Mouse (Mus musculus) frontal cortex, adult 2 months (tissue): Measurements from ENCODE around the gene Rnf212b. TPM values are rescaled to one million over a fixed set of nuclear protein-coding genes. Genes with fewer than 3 reads are reported as not detected.

Source experiments
- polyA plus RNA-seq: library from polyadenylated mRNA; depleted of rRNA; stranded (reverse); fragments of >200 nt; gene quantifications from 2 replicates; pipeline ENCODE4 v1.2.3, GENCODE M21; 2012; rRNA removed

Gene Rnf212b
- polyA plus RNA-seq, 1 experiment = not detected

Other genes starting within 250 kb of the Rnf212b start
- 2.3 and 2.8 TPM in 2 replicates for gene Ajuba, start 236.6 kb upstream of the Rnf212b start, polyA plus RNA-seq
- gene 4931414P19Rik, start 208.1 kb upstream of the Rnf212b start, polyA plus RNA-seq = 5.8 and 7.6 TPM in 2 replicates
- gene Psmb5, start 196.1 kb upstream of the Rnf212b start, polyA plus RNA-seq = 177 and 178 TPM in 2 replicates
- gene Psmb11, start 192.7 kb upstream of the Rnf212b start, polyA plus RNA-seq = 0.46 and 0.54 TPM in 2 replicates
- gene Gm17606, start 173.2 kb upstream of the Rnf212b start, polyA plus RNA-seq = not detected in 2 replicates
- 15.1 and 18.1 TPM in 2 replicates for gene Cdh24, start 172.8 kb upstream of the Rnf212b start, polyA plus RNA-seq
- gene 1700123O20Rik, start 127.9 kb upstream of the Rnf212b start, polyA plus RNA-seq = 36.3 and 36.6 TPM in 2 replicates
- 239 and 246 TPM in 2 replicates for gene Acin1, start 127.2 kb upstream of the Rnf212b start, polyA plus RNA-seq
- 0.08 and 0.20 TPM in 2 replicates for gene Gm29776, start 115.3 kb upstream of the Rnf212b start, polyA plus RNA-seq
- gene Cebpe, start 102.0 kb upstream of the Rnf212b start, polyA plus RNA-seq = 0.17 TPM in 1 of 2 replicates, not detected in the other
- 41.2 and 43.0 TPM in 2 replicates for gene Slc7a8, start 32.2 kb upstream of the Rnf212b start, polyA plus RNA-seq
- 8.7 and 9.0 TPM in 2 replicates for gene Homez, start 56.8 kb downstream of the Rnf212b start, polyA plus RNA-seq
- 13.7 and 16.1 TPM in 2 replicates for gene Ppp1r3e, start 63.4 kb downstream of the Rnf212b start, polyA plus RNA-seq
- 92.6 and 107 TPM in 2 replicates for gene Bcl2l2, start 69.2 kb downstream of the Rnf212b start, polyA plus RNA-seq
- gene Gm20521, start 69.3 kb downstream of the Rnf212b start, polyA plus RNA-seq = 0.90 TPM in 1 of 2 replicates, not detected in the other
- gene Pabpn1, start 78.4 kb downstream of the Rnf212b start, polyA plus RNA-seq = 466 and 555 TPM in 2 replicates
- 744 and 786 TPM in 2 replicates for gene Slc22a17, start 99.0 kb downstream of the Rnf212b start, polyA plus RNA-seq
- 13.4 and 14.5 TPM in 2 replicates for gene Efs, start 112.0 kb downstream of the Rnf212b start, polyA plus RNA-seq
- 0.46 and 0.90 TPM in 2 replicates for gene Il25, start 118.6 kb downstream of the Rnf212b start, polyA plus RNA-seq
- 120 and 147 TPM in 2 replicates for gene Cmtm5, start 122.1 kb downstream of the Rnf212b start, polyA plus RNA-seq
- gene Myh6, start 152.8 kb downstream of the Rnf212b start, polyA plus RNA-seq = 0.02 and 0.17 TPM in 2 replicates
- gene Gm17428, start 162.8 kb downstream of the Rnf212b start, polyA plus RNA-seq = not detected in 2 replicates
- 26.8 and 29.3 TPM in 2 replicates for gene Myh7, start 180.5 kb downstream of the Rnf212b start, polyA plus RNA-seq
- 36.5 and 37.2 TPM in 2 replicates for gene Ngdn, start 201.3 kb downstream of the Rnf212b start, polyA plus RNA-seq